Mouse (Mus musculus) CH12.LX (cell line): ENCODE data around the gene Ptov1.

Experiments
- BHLHE40 ChIP-seq: IDR thresholded peaks from 2 replicates; pipeline ENCODE4 v1.6.1; 2011; ENCODE audit warnings: mild to moderate bottlenecking, low read depth, low read length, improper control_type of control experiment
- CTCF ChIP-seq, 2 experiments: IDR thresholded peaks in 1 of 2; conservative IDR thresholded peaks in 1 of 2; 2 replicates each; pipeline ENCODE4 v1.5.1; 2011 to 2012; ENCODE audit warnings: low read depth in 2 of 2, low read length in 2 of 2, improper control_type of control experiment in 1 of 2, inconsistent platforms in 1 of 2, mild to moderate bottlenecking in 1 of 2, moderate library complexity in 1 of 2
- EP300 ChIP-seq: IDR thresholded peaks from 2 replicates; pipeline ENCODE4 v1.6.1; 2011; ENCODE audit warnings: low read length, improper control_type of control experiment
- GABPA ChIP-seq: IDR thresholded peaks from 2 replicates; pipeline ENCODE4 v1.6.1; 2012; ENCODE audit warnings: low read depth, low read length, improper control_type of control experiment, inconsistent platforms; ENCODE audit not compliant: insufficient replicate concordance
- MAFK ChIP-seq: IDR thresholded peaks from 2 replicates; pipeline ENCODE4 v1.6.1; 2011; ENCODE audit warnings: low read length, improper control_type of control experiment; ENCODE audit not compliant: insufficient replicate concordance
- MEF2A ChIP-seq: IDR thresholded peaks from 2 replicates; pipeline ENCODE4 v1.6.1; 2014; ENCODE audit warnings: low read depth, mild to moderate bottlenecking, inconsistent platforms, low read length, improper control_type of control experiment, borderline replicate concordance
- NELFE ChIP-seq: IDR thresholded peaks from 2 replicates; pipeline ENCODE4 v1.6.1; 2011; ENCODE audit warnings: low read depth, low read length, improper control_type of control experiment
- POLR2A ChIP-seq: IDR thresholded peaks from 2 replicates; pipeline ENCODE4 v1.6.1; 2011; ENCODE audit warnings: low read depth, mild to moderate bottlenecking, improper control_type of control experiment, low read length
- SIN3A ChIP-seq: IDR thresholded peaks from 2 replicates; pipeline ENCODE4 v1.6.1; 2012; ENCODE audit warnings: low read length, improper control_type of control experiment, inconsistent platforms
- ZMIZ1 ChIP-seq: IDR thresholded peaks from 2 replicates; pipeline ENCODE4 v1.6.1; 2012; ENCODE audit warnings: low read depth, mild to moderate bottlenecking, inconsistent platforms, low read length, improper control_type of control experiment

- TF ChIP-seq MEF2A, result no peak
- no peak for TF ChIP-seq POLR2A
- peak in 1 of 2 experiments; percentile 44; a peak in 2 of 4 replicates for TF ChIP-seq CTCF (conservative IDR thresholded peaks at IDR 0.05 in 1 of 2, IDR thresholded peaks at IDR 0.05 in 1 of 2; ENCODE audit: low read depth in 2 of 2, low read length in 2 of 2)
- TF ChIP-seq MAFK, result no peak
- TF ChIP-seq BHLHE40, result no peak
- no peak for TF ChIP-seq SIN3A
- no peak for TF ChIP-seq EP300
- no peak for TF ChIP-seq ZMIZ1
- no peak for TF ChIP-seq GABPA
- no peak for TF ChIP-seq NELFE
These were observed 47.7 kb downstream of the Ptov1 start for GRCm38 (mm10) chr7:44821666-44822448.
